Mouse (Mus musculus) right cerebral cortex, postnatal 14 days (tissue): Measurements from ENCODE around the gene Dusp10.

ENCODE experiments used
- DNase-seq: peaks from one replicate; pipeline ENCODE4 v3.0.0; 2022

Gene Dusp10

GRCm38 (mm10) chr1:184013106-184013505, at the start of gene Dusp10:
Gene Dusp10, plus strand, starts transcription at chr1:184013302.
- DNase-seq: no peak

GRCm38 (mm10) chr1:183965341-183965740, 47.8 kb upstream of the Dusp10 start:
- no peak for DNase-seq

GRCm38 (mm10) chr1:183969265-183969664, 43.8 kb upstream of the Dusp10 start:
- DNase-seq: no peak

- DNase-seq: no peak
These were observed 33.3 kb upstream of the Dusp10 start for GRCm38 (mm10) chr1:183979814-183980243.

- DNase-seq: peak; percentile 15
These were observed 31.0 kb upstream of the Dusp10 start for GRCm38 (mm10) chr1:183982108-183982507.

GRCm38 (mm10) chr1:183987711-183988245, 25.3 kb upstream of the Dusp10 start:
- DNase-seq: no peak

- DNase-seq: no peak
These were observed 21.2 kb upstream of the Dusp10 start for GRCm38 (mm10) chr1:183991921-183992320.

- no peak for DNase-seq
These were observed 15.9 kb upstream of the Dusp10 start for GRCm38 (mm10) chr1:183997207-183997606.

GRCm38 (mm10) chr1:184002470-184002869, 10.6 kb upstream of the Dusp10 start:
- DNase-seq: no peak

GRCm38 (mm10) chr1:184004311-184004710, 8.8 kb upstream of the Dusp10 start:
- DNase-seq: no peak

GRCm38 (mm10) chr1:184005315-184006058, 7.6 kb upstream of the Dusp10 start:
- DNase-seq: no peak

GRCm38 (mm10) chr1:184006086-184006485, 7.0 kb upstream of the Dusp10 start:
- DNase-seq: no peak

GRCm38 (mm10) chr1:184011311-184011710, 1.8 kb upstream of the Dusp10 start:
- DNase-seq: no peak

- no peak for DNase-seq
These were observed 989 bp downstream of the Dusp10 start for GRCm38 (mm10) chr1:184014091-184014490.

GRCm38 (mm10) chr1:184015995-184016730, 3.1 kb downstream of the Dusp10 start:
- no peak for DNase-seq

GRCm38 (mm10) chr1:184017606-184018005, 4.5 kb downstream of the Dusp10 start:
- no peak for DNase-seq

- no peak for DNase-seq
These were observed 6.1 kb downstream of the Dusp10 start for GRCm38 (mm10) chr1:184019042-184019721.

- DNase-seq: no peak
These were observed 6.6 kb downstream of the Dusp10 start for GRCm38 (mm10) chr1:184019722-184020107.

GRCm38 (mm10) chr1:184023971-184024370, 10.9 kb downstream of the Dusp10 start:
- DNase-seq: no peak

GRCm38 (mm10) chr1:184024631-184025030, 11.5 kb downstream of the Dusp10 start:
- no peak for DNase-seq

- DNase-seq: no peak
These were observed 12.0 kb downstream of the Dusp10 start for GRCm38 (mm10) chr1:184025079-184025478.

- DNase-seq: no peak
These were observed 13.9 kb downstream of the Dusp10 start for GRCm38 (mm10) chr1:184027039-184027438.

- DNase-seq: no peak
These were observed 17.1 kb downstream of the Dusp10 start for GRCm38 (mm10) chr1:184030070-184030802.
